Mouse (Mus musculus): ENCODE measurements at regions not wholly inside any gene's neighbourhood (a gene's known extent, or its start where the extent isn't known, plus 50 kb on each side); places are given as distances from the start of the nearest gene placed in this dataset.

DNA sequence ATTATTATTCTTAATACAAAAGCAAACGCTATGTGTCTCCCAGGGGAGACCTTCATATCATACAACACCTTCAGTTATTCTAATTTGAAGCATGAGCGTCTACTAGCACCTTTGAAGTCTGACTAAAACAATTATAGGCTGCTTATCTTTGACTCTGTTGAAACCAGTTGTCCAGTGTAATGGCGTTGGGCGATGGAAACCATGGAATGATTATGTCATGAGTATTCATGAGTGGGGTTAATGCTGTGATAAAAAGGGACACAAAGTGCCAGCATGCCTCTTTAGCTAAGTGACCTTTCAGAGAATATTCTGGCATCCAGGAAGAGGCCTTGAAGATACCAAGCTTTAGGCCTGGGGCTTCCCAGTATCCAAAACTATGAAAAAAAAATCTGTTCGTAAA, 53.6 kb upstream of the Tent5a start:
- in situ Hi-C loops (cut with MboI; ENCODE audit: low sequenced_read_pairs in 2 of 2, unreplicated experiment in 2 of 2) = no loop called here
- DNase-seq (ENCODE audit: low read depth, low spot score) = no peak
- Histone ChIP-seq H3K27ac (ENCODE audit: insufficient read depth, low read depth, low read length, poor library complexity, severe bottlenecking) (no peak overlapping the region), H3K36me3 (ENCODE audit: control insufficient read depth, insufficient read depth, low read length, poor library complexity, severe bottlenecking) (no peaks in the 10 kb centered on the region), H3K4me3 (ENCODE audit: insufficient read depth in 1 of 2, low read depth in 1 of 2, low read length in 2 of 2, poor library complexity in 1 of 2, severe bottlenecking in 1 of 2) (no peak overlapping the region), H3K9ac (ENCODE audit: insufficient read depth, low read depth, low read length, poor library complexity, severe bottlenecking) (no peak overlapping the region), H3K9me3 (ENCODE audit: control insufficient read depth, insufficient read depth, low read depth, low read length) (no peaks in the 10 kb centered on the region), H3K4me1 (ENCODE audit: control insufficient read depth in 2 of 2, insufficient read depth in 2 of 2, low read length in 2 of 2, poor library complexity in 1 of 2) (no peaks in the 10 kb centered on the region)
- no peak for TF ChIP-seq ZC3H11A (IDR thresholded peaks at IDR 0.05; ENCODE audit: borderline replicate concordance, low read depth, low read length)
- no peak for TF ChIP-seq HCFC1 (IDR thresholded peaks at IDR 0.05; ENCODE audit: borderline replicate concordance, insufficient read depth, low read length)
- TF ChIP-seq CHD2 (IDR thresholded peaks at IDR 0.05; ENCODE audit: low read depth, low read length) = no peak
- no peak for TF ChIP-seq ZNF384 (IDR thresholded peaks at IDR 0.05; ENCODE audit: low read depth, low read length)
- TF ChIP-seq MAFK (IDR thresholded peaks at IDR 0.05; ENCODE audit: insufficient read depth, low read depth, low read length) = no peak

DNA sequence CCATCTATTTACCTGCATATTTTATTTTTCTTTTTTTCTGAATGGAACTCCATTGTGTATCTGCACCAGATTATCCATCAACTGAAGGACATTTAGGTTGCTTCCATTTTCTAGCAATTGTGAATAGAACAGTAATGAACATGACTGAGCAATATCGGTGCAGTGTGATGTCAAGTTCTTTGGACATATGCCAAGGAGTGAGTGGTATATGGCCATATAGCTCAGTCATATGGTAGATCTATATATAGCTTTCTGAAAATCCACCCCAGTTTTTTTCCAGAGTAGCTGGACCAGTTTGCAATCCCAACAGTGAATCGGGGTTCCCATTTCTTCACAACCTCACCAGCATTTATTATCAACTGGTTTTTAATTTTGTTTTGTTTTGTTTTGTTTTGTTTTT, 52.0 kb upstream of the Tent5a start:
- no peak for TF ChIP-seq HCFC1 (IDR thresholded peaks at IDR 0.05; ENCODE audit: borderline replicate concordance, insufficient read depth, low read length)
- TF ChIP-seq ZNF384 (IDR thresholded peaks at IDR 0.05; ENCODE audit: low read depth, low read length) = no peak
- TF ChIP-seq MAFK (IDR thresholded peaks at IDR 0.05; ENCODE audit: insufficient read depth, low read depth, low read length) = no peak
- TF ChIP-seq CHD2 (IDR thresholded peaks at IDR 0.05; ENCODE audit: low read depth, low read length) = no peak
- TF ChIP-seq ZC3H11A (IDR thresholded peaks at IDR 0.05; ENCODE audit: borderline replicate concordance, low read depth, low read length) = no peak
- Histone ChIP-seq H3K9ac (ENCODE audit: insufficient read depth, low read depth, low read length, poor library complexity, severe bottlenecking) (no peak overlapping the region), H3K9me3 (ENCODE audit: control insufficient read depth, insufficient read depth, low read depth, low read length) (no peaks in the 10 kb centered on the region), H3K4me3 (ENCODE audit: insufficient read depth in 1 of 2, low read depth in 1 of 2, low read length in 2 of 2, poor library complexity in 1 of 2, severe bottlenecking in 1 of 2) (no peak overlapping the region), H3K27ac (ENCODE audit: insufficient read depth, low read depth, low read length, poor library complexity, severe bottlenecking) (no peak overlapping the region), H3K4me1 (ENCODE audit: control insufficient read depth in 2 of 2, insufficient read depth in 2 of 2, low read length in 2 of 2, poor library complexity in 1 of 2) (no peaks in the 10 kb centered on the region), H3K36me3 (ENCODE audit: control insufficient read depth, insufficient read depth, low read length, poor library complexity, severe bottlenecking) (no peaks in the 10 kb centered on the region)
- in situ Hi-C loops (cut with MboI; ENCODE audit: low sequenced_read_pairs in 2 of 2, unreplicated experiment in 2 of 2) = no loop called here
- no peak for DNase-seq (ENCODE audit: low read depth, low spot score)
